Mouse (Mus musculus) spleen, adult 2 months (tissue): ENCODE measurements around the gene Ambp. TPM values are rescaled to one million over a fixed set of nuclear protein-coding genes. Genes with fewer than 3 reads are reported as not detected.

Experiments used
- DNase-seq, 2 experiments: peaks; one replicate each; pipeline versions ENCODE4 v3.0.0 to v3.0.0-alpha.2; 2012 to 2021; ENCODE audit warnings: low spot score in 2 of 2, low read depth in 1 of 2
- H3K27ac ChIP-seq: fragments of 200-500 bp; 2 replicates; pipeline ENCODE4 v1.5.1; 2012; ENCODE audit warnings: low read length, inconsistent platforms; ENCODE audit not compliant: insufficient read depth
- H3K27me3 ChIP-seq: fragments of 200-500 bp; 2 replicates; pipeline ENCODE4 v1.6.1; 2012; ENCODE audit warnings: mild to moderate bottlenecking, moderate library complexity, low read length, inconsistent platforms; ENCODE audit not compliant: control insufficient read depth, insufficient read depth
- H3K36me3 ChIP-seq: fragments of 200-500 bp; 2 replicates; pipeline ENCODE4 v1.6.1; 2012; ENCODE audit warnings: mild to moderate bottlenecking, low read length, inconsistent platforms; ENCODE audit not compliant: control insufficient read depth, insufficient read depth
- H3K4me1 ChIP-seq: fragments of 200-500 bp; 2 replicates; pipeline ENCODE4 v1.6.1; 2011; ENCODE audit warnings: inconsistent platforms; ENCODE audit not compliant: control insufficient read depth, insufficient read depth, insufficient read length
- H3K4me3 ChIP-seq: fragments of 200-500 bp; 2 replicates; pipeline ENCODE4 v1.5.1; 2011; ENCODE audit warnings: mild to moderate bottlenecking, inconsistent platforms; ENCODE audit not compliant: insufficient read depth, insufficient read length; ENCODE audit errors: extremely low read depth
- CTCF ChIP-seq: fragments of 200-500 bp; IDR thresholded peaks from 2 replicates; pipeline ENCODE4 v1.5.1; 2011; ENCODE audit warnings: mild to moderate bottlenecking, inconsistent platforms; ENCODE audit not compliant: insufficient read depth, insufficient read length, insufficient replicate concordance; ENCODE audit errors: extremely low read depth
- POLR2A ChIP-seq: fragments of 200-500 bp; IDR thresholded peaks from 2 replicates; pipeline ENCODE4 v1.6.1; 2011; ENCODE audit warnings: low read depth, low read length, inconsistent platforms
- WGBS: fragments of 180-500 bp; shearing (Covaris S2); methylation state at CpG from one replicate; pipeline ENCODE4 v1.1.7; 2018; 5-methylcytosine and 5-hydroxymethylcytosine counted together
- polyA plus RNA-seq: library from polyadenylated mRNA; depleted of rRNA; stranded (reverse); fragments of >200 nt; gene quantifications from 2 replicates; pipeline ENCODE4 v1.2.3, GENCODE M21; 2012; rRNA removed

The Ambp gene
- polyA plus RNA-seq, 1 experiment: 0.32 TPM

DNA sequence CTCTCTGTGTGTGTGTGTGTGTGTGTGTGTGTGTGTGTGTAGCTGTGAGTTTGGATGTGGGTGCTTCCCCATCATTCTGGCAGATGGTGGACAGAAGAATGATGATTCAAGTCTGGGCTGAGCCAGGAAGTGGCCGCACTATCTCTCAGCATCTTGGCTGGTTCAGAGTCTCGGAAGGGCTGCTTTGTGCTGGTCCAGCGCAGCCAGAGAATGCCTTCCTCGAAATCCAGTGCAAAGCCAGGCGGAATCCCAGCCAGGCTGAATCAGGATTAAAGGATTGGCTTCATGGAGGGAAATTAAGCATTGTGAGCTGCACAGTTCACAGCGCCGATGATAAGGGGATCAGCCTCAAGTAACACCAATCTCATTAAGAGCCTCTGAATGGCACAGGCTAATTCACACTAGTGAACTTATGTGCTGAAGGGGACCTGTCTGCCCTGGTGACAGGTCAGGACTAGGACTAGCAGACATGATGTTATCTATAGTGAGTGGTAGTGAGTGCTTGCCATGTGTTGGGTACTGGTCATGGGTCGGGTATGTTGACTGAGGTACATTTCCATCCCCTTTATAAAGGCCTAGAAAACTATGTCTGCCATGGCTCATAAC is 29.6 kb downstream of the Ambp start:
- DNase-seq: no peak
- no peak for TF ChIP-seq CTCF
- no peak for TF ChIP-seq POLR2A
- 87% methylated on average over 8 of the region's 8 CpGs for WGBS
- H3K27me3 ChIP-seq: no peaks in the 10 kb centered on the region
- no peak overlapping the region for H3K27ac ChIP-seq
- no peaks in the 10 kb centered on the region for H3K4me1 ChIP-seq
- H3K4me3 ChIP-seq: no peak overlapping the region
- H3K36me3 ChIP-seq: no peaks in the 10 kb centered on the region

DNA sequence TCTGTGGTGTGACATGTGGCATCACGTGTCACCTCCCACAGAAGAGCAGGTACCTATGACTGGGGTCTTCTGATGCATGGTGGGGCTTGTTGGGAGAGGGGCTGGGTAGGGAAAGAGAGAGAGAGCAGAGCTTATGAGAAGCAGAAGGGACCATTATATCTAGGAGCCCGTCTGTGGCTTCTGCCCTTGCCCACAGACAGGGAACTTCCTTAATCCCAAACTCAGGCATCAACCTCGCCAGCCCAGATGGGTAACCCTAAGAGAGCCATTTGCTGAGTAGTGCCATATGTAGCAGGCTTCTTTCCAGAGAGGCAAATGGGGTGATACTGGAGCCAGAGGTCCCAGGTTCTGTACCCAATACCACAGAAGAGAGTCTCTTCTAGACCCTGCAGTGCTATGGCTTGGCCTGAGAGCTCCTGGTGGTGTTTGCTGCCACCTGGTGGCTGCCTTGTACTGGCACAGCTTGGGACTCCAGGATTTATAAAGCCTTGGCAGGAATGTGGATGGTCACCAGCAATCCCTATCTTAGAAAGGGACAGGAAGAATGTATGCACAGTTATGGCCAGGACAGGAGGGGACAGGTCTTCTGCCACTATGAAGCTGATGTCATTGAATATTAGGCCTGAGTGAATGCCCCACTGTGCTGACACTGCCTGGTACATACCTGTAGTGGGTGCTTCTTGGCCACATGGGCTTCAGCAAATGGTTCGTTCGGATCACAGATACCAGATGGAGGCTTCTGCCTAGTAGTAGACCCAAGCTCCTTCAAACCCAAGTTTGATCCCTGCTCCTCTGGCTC is 35.8 kb downstream of the Ambp start:
- 69% methylated on average over 5 of the region's 5 CpGs for WGBS
- peak; percentile 71; the same call in 1 of the 2 replicates for TF ChIP-seq CTCF
- TF ChIP-seq POLR2A: no peak
- Histone ChIP-seq H3K27me3 (no peaks in the 10 kb centered on the region), H3K27ac (no peak overlapping the region), H3K4me1 (no peaks in the 10 kb centered on the region), H3K4me3 (no peak overlapping the region), H3K36me3 (no peaks in the 10 kb centered on the region)
- DNase-seq: peak; percentile 9 to 61

DNA sequence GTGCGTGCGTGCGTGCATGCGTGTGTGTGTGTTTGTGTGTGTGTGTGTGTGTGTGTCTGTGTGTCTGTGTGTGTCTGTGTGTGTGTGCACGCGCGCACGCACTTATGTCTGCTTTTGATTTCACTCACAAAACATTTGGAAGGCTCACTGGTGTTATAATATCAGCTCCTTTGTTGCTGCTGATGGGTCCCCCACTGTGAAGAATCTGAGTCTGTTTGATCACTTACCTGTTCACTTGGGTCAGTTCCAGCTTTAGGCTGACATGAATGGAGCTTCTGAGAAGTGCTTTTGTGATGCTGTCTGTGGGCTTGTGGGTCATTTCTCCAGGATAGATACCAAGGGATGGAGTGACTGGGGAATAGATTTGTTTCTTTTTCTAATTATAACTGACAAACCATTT is 48.9 kb downstream of the Ambp start:
- Histone ChIP-seq H3K4me1 (no peaks in the 10 kb centered on the region), H3K36me3 (no peaks in the 10 kb centered on the region), H3K4me3 (no peak overlapping the region), H3K27ac (no peak overlapping the region), H3K27me3 (no peaks in the 10 kb centered on the region)
- no peak for DNase-seq
- no peak for TF ChIP-seq CTCF
- no peak for TF ChIP-seq POLR2A
- 95% methylated on average over 8 of the region's 8 CpGs for WGBS

DNA sequence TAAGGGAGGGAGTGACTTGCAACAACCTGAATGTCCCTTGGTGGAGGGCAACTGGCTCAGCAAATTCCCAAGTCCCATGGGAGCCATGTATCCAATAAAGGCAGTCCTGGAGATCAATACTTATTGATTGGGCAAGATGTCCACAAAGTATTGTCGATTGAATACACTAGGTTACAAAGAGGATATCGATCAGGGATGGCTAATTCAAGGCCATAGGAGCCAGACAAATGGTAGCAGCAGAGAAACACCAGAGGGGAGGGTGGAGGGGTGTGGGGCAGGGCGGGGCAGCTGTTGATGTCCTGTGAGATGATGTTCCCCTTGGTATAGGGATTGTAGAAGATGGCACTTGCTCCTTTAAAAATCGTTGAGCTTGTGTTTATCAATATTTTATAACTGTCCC is 52.6 kb downstream of the Ambp start:
- Histone ChIP-seq H3K27ac (no peak overlapping the region), H3K36me3 (no peaks in the 10 kb centered on the region), H3K4me3 (no peak overlapping the region), H3K4me1 (no peaks in the 10 kb centered on the region), H3K27me3 (no peaks in the 10 kb centered on the region)
- DNase-seq: no peak
- TF ChIP-seq POLR2A: no peak
- no peak for TF ChIP-seq CTCF
- WGBS: 89% methylated on average over 4 of the region's 4 CpGs

DNA sequence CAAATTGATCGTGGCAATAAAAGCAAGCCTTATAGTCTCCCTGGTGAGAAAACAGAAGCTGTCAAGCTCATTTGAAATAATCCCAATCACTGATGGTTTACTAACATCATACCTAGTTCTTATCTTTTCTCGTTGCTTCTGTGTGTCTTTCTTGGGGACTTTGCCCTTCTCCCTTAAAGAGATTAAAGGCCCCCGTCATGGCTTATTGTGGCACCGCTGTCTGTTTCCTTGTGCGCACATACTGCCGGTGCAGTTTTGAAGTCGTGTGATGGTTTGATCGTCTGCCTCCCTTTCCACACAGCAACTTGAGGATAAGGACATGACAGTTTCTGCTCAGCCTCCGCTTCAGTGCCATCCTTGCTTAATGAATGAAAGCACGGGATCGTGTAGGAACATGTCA is 54.1 kb downstream of the Ambp start:
- Histone ChIP-seq H3K27ac (no peak overlapping the region), H3K4me1 (no peaks in the 10 kb centered on the region), H3K36me3 (no peaks in the 10 kb centered on the region), H3K27me3 (no peaks in the 10 kb centered on the region), H3K4me3 (no peak overlapping the region)
- TF ChIP-seq POLR2A (no peak), CTCF (no peak)
- WGBS: 93% methylated on average over 11 of the region's 11 CpGs
- no peak for DNase-seq

DNA sequence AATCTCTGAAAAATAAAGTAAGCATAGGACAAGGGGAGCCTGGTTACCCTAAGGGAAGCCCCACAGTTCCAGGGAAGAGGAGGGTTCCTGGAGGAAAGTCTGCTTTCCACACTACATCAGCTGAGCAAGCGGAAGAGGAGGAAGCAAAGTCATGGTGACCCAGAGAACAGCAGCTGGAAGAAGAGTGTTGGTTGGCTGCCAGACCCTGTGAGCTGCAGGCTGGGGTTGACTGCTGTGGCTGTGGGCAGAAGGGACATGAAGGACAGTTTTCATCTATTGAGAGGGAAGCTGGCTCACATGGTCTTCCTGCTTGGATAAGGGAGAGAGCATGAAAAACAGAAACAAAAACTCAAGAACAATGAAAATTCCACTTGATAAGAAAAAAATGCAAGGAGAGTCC is 57.0 kb downstream of the Ambp start:
- no peak overlapping the region for H3K4me3 ChIP-seq

More for the DNA sequence above, 57.0 kb downstream of the Ambp start:
- Histone ChIP-seq H3K27ac (no peak overlapping the region), H3K36me3 (no peaks in the 10 kb centered on the region), H3K27me3 (no peaks in the 10 kb centered on the region), H3K4me1 (no peaks in the 10 kb centered on the region)
- no peak for TF ChIP-seq POLR2A
- TF ChIP-seq CTCF: no peak
- 70% methylated on average over 1 of the region's 1 CpGs for WGBS
- no peak for DNase-seq

Other genes with a start within 250 kb of the Ambp start
- 1.4 TPM in 2 replicates for gene Zfp618, start 189.2 kb downstream of the Ambp start, polyA plus RNA-seq
- gene Kif12, start 17.3 kb upstream of the Ambp start, polyA plus RNA-seq: 0.18 and 0.19 TPM in 2 replicates
- gene Col27a1, start 59.2 kb upstream of the Ambp start, polyA plus RNA-seq: 9.1 and 10.2 TPM in 2 replicates
- gene Orm1, start 189.8 kb upstream of the Ambp start, polyA plus RNA-seq: 0.43 and 0.53 TPM in 2 replicates
- not detected in 2 replicates for gene Orm3, start 201.4 kb upstream of the Ambp start, polyA plus RNA-seq
- gene Orm2, start 207.7 kb upstream of the Ambp start, polyA plus RNA-seq: not detected in 2 replicates
- gene Akna, start 248.6 kb upstream of the Ambp start, polyA plus RNA-seq: 94.1 and 100 TPM in 2 replicates